Mouse (Mus musculus) erythroblast, adult 5-6 weeks (primary cell): ENCODE data around the gene Zfp384. TPM values are rescaled to one million over a fixed set of nuclear protein-coding genes. Genes with fewer than 3 reads are reported as not detected.

Experiments
- ATAC-seq: replicated peaks from 2 replicates; pipeline ENCODE4 v1.8.0; 2016; ENCODE audit warnings: moderate number of reproducible peaks, mild to moderate bottlenecking, moderate TSS enrichment, inconsistent platforms; ENCODE audit not compliant: poor library complexity, low FRiP score, severe bottlenecking
- total RNA-seq, 2 experiments: library from RNA; stranded (forward) in 1 of 2; stranded (reverse) in 1 of 2; fragments of 150-400 nt in 1 of 2; fragments of 200-764, 138-1000 nt in 1 of 2; gene quantifications; 2 replicates each; pipeline versions ENCODE4 v1.2.3 to v1.2.4; 2015 to 2017; ENCODE audit warnings: low replicate concordance in 2 of 2

Zfp384 gene
- 20.8 and 25.9 TPM in 2 replicates for total RNA-seq (2015; ENCODE audit: low replicate concordance)
- 9.8 and 12.3 TPM in 2 replicates for total RNA-seq (2017; ENCODE audit: low replicate concordance)

DNA sequence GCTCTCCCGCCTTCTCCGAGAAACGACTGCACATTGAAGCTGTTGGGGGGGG is at the start of gene Zfp384:
Zfp384 (plus strand) TSS at position 17 of the 52 bp plus-strand sequence.
- no peak for ATAC-seq

DNA sequence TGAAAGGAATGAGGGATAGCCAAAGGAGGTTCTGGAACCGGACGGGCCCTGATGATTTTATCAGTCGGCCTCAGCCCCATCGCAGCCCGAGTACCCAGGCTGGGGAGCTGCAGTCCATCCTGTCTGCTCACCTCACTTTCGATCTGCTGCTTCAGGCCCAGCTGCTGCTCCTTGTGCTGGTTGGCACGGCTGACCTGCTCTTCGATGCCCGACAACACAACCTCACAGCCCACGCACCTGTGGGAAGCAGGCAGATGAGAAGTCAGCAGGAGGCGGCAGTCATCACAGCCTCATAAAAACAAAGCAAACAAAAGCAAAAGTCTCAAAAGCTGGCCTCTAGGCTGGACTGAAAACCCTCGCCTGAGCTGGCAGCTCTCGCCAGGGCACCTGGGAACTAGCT is 49.0 kb upstream of the Zfp384 start:
- ATAC-seq, result no peak

DNA sequence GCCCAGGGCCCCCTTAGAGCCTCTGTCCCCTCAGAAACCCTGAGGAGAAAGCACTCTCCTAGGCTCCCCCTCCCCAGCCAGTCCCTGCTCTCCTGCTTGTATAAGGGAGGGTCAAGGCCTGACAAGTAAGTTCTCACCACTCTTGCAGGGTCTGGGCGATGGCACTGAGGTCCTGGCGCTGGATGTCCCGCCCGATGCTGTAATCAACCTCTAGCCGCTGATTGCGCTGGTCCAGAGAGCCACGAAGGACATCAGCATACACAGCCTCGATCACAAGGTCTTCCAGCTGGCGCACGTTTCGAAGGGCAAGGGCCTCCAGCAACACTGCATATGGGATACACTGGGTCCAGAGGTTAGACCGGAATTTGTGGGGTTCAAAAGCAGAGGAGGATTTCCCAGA is 47.9 kb upstream of the Zfp384 start:
- no peak for ATAC-seq

DNA sequence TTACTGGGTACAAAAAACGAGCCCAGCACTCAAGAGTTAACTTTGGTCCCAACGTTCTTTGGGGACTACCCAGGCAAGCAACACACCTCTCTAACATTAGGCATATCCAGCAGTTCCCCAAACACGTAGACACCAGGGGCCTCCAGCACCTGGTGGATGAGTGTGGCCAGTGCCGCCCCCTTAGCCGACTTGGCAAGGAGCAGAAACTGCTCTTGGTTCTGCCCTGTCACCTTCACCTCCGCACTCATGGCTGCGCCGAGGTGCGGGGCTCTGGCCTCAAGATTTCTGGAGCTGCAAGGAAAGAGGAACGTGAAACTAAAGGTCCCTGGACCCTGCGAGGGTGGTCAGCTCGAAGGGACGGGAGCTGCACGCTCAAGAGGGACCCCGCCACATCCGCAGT is 44.3 kb upstream of the Zfp384 start:
- ATAC-seq, result no peak

DNA sequence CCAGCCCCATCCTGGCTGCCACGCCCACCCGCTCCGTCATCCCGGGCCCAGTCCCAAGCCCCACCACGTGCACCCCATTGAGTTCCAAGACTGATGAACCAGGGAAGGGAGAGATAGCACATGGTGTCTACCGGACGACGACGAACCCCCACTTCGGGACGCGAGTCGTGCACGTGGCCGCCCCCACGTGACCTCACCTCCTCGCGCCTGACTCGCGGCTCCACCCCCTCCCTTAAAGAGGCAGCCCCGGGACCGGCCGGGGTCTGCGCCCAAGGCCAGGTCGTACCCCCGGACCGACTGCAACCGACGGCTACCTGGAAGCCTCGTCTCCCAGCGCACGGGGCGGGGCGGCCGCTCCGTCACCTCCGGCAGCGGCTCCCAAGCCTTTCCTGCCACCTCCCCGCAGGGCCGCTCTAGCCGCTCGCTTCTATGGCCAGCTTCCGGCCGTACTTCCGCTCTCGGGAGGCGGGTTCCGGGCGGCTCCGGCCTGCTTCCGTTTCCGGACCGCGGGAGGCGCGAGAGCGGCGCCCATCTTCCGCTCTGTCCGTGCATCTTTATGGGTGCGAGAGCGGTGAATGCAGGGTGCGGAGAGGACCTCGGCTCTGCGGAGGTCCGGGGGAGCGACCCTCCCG is 43.7 kb upstream of the Zfp384 start, which contains the start of gene Cops7a:
Cops7a (minus strand) TSS at position 451 of the 632 bp plus-strand sequence.
- peak; percentile 93 for ATAC-seq

DNA sequence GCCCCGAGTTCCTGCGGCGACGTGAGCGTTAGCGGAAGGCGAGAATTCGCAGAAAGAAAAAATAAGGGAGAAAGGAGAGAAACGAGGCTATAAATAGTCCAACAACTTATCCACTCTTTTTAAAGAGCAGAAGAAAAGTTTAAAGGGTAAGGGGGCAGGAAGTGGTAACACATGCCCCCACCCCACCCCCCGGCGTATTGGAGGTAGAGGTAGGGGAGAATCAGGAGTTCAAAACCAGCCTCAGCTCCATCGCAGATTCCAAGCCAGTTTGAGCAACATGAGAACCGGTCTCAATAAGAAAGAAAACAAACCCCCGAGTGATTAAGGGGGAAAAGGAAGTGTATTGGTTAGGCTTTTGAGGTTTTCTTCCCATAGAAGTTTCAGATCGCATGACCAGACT is 43.2 kb upstream of the Zfp384 start:
- ATAC-seq, result 0 out of 2 replicates have a peak, but pooled peaks have one; percentile 19

DNA sequence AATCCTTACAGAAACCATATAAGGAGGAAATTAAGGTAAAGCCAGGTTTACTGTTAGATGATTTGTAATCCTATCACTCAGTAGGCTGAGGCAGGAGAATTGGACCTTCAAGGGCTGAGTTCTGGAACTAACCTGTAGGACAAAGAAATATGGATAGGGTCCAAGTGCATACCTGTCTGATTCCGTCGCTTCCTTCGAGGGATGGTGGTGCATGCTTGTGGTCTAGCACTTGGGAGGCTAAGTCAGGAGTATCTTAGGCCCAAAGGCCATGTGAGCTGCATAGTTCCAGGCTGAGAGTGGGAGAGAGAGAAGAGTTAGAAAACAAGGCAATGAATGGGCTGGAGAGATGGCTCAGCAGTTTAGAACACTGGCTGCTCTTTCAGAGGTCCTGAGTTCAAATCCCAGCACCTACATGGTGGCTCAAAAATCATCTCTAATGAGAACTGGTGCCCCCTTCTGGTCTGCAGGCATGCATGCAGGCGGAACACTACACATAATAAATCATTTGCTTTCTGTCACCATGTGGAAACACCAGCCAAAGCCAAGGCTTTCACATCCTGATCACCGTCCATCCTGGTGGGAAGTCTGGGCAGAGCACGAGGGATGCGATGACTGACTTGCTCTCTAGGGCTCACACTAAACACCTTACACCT is 42.4 kb upstream of the Zfp384 start:
- ATAC-seq, result no peak

DNA sequence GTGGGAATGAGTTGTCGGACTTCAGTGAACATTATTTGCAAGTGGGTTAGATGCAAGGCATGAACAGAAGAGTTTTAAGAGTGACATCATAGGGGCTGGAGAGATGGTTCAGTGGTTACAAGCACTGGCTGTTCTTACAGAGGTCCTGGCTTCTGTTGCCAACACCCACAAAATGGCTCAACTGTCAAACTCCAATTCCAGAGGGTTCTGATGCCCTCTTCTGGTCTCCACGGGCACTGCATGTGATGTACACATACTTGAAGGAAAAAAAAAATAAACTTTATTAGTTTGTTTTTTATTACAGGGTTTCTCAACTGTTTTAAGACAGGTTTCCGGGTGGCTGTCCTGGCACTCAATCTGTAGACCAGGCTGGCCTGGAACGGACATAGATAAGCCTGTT is 41.2 kb upstream of the Zfp384 start:
- no peak for ATAC-seq

DNA sequence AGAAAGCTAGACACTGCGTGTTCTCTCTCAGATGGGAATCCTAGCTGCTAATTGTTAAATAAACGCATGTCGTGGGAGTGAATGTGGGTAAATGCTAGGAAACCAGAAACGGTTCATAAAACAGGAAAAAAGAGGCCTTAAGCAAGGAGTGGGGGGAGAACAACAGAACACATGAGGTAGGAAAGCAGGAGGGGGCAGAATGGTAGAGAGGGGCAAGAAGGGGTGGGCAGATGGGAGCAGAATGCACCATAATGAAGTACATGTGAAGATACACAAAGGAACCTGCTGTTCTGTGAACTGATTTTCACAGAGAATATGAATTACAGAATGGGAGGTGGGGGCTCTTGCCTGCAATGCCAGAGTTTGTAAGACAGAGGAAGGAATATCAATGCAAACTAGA is 16.7 kb upstream of the Zfp384 start:
- no peak for ATAC-seq

DNA sequence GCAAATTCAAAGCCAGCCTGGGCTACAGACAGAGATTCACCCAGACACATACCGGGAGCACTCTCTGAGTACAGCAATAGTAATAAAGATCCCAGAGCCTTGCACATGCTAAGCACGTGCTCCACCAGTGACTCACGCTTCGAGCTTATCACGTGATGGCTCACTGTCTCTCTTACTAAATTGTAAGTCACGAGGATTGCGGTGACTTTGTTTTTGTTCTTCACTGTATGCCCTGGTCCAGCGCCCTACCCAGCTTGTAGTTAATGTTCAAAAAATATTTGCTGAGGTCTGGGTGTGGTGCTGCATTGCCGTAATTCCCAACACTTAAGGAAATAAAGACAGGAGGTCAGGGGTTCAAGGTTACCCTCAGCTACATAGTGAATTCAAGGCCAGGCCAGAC is 15.6 kb upstream of the Zfp384 start:
- ATAC-seq, result no peak

DNA sequence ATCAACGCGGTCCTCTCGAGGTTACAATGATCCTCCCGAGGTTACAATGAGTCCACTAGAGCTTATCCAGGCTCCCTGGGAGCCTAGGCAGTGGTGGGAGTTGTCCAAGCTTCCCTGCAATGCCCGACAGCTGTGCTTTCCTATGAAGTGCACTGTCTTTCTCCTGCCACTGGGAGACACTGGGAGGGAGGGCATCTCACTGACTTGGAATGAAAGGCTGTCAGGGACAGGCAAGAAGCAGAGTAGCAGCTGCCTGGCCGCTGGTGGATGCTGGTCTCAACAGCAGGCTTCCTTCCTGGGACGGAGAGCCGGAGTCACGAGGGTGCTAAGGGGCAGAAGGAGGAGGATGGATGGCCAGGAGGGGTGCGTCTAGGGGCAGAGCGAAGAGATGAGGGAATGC is 15.1 kb upstream of the Zfp384 start:
- ATAC-seq, result no peak

DNA sequence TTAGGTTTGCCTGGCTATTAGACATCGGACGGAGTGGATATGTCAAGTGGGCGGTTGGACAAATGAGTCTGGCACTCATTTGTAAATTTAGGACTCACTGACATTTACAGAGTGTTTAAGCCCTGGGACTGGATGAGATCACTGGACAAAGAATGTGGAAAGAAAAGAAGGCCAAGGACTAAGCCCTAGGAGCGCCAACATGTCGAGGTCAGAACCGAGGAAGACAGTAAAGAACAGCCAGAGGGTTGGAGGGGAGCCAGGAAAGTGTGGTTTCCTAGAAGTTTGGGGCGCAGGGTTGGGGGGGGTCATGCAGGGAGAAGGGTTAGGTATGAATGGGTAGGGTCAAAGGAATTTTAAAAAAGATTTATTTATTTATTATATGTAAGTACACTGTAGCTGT is 13.7 kb upstream of the Zfp384 start:
- ATAC-seq, result no peak

DNA sequence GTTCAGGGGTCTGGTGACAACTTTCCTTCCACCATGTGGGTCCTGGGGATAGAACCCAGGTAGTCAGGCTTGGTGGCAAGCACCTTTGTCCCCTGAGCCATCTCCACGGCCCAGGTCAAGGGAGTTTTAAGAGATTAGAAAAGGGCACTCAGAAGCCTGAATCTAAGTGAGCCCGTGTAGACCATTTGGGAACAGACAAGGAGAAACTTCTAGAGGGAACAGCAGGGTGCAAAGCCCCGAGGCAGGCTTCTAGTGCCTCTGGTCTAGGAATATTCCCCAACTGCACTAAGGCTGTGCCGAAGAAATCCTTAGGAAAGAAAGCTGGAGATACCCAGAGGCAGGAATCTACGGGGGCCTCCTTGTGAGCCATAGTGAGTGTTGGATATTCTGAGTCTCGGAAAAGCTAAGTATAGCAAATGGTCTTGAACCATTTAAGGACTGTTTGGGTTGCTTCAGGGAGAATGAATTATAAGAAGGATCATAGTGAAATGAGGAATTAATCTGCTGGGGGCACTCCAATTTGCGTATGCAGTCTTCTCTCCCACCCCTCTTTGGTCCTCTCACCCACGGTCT is 13.0 kb upstream of the Zfp384 start:
- ATAC-seq, result no peak

DNA sequence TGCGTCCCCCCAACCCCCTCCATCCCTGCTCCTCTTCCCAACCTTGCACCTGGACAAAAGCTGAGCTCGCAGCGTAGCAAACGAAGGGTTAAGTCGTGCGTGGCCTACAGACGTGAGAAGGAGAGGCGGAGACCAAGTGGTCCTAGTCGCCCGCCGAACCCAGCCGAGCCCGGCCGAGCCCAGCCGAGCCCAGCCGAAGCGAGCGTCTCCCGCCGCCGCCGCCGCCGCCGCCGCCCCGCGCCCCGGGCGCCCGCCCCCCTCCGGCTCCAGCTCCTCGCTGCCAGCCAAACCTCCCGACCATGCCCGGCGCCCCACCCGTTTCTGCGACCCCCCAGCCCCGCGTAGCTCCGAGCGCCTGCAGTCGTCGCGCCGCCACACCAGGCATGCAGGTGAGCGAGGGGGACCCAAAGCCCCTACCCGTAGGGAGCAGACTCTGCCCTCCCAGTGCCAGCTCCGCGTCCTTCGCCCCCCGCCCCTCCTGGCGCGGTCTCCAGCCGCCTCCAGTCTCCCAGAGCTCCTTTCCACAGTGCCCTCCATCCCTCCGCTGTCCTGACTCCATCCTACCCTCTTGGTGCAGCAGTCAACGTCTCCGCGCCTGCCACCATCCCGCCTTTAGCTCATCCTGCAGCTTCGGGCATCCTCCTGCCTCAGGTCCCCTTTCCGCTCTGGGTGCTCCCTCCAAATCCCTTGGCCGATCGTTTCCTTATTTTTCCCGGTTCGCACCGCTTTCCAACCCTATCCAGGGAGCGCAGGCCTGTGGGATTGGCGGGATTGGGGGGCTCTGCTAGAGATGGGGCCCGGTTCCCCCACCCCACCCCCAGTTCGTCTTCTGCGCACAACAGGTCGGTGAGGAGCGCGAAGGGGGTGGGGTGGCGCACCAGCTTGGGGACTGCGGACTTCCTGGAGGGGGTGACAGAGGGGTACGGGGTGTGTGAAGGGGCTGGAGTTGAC is 12.1 kb upstream of the Zfp384 start, which contains the start of gene Pianp:
Pianp (plus strand) TSS at position 144 of the 951 bp plus-strand sequence.
- no peak for ATAC-seq

DNA sequence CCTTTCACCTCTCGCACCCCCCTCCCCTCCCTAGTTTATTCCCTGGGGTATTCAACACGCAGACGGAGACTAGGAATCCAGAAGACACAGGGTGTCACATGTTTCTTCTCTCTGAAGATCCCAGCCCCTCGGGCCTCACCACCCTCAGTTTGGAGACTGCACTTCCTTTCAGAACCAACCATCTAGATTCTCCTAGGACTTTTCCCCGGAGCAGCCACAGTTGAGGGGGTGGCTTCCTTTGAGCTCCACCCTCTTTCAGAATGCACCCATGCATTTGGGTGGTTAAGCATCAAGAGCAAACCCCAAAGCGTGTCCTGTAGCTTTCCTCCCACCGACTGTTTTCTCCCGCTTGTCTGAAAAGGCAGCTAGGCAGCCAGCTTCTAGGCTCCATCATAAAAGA is 10.9 kb upstream of the Zfp384 start:
- ATAC-seq, result no peak

DNA sequence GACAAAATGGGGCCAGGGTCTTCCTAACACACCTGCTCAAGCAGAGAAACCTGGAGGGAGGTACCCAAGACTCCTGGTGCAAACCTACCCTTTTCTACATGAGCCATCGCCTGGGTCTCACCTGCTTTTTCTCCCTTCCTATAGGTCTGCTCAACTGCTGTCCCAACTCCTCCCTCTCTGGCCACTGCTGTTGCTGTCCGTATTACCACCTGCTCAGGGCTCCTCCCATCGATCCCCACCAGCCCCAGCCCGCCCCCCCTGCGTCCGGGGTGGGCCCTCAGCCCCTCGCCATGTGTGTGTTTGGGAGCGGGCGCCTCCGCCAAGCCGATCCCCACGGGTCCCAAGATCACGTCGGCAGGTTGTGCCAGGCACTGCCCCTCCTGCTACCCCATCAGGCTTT is 9.9 kb upstream of the Zfp384 start:
- ATAC-seq, result no peak

DNA sequence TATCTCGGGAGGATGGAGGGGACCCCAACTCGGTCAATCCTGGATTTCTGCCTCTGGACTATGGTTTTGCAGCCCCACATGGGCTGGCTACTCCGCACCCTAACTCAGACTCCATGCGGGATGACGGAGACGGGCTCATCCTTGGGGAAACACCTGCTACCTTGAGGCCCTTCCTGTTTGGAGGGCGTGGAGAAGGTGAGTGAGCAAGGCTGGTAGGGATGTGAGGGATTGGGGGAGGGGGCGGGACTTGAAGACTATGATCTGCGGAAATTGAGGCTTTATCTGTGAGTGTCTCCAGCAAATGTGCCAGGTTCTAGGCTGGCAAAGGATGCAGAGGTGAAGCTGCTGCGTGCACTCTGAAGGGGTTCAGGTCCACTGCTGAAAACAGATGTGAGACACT is 9.4 kb upstream of the Zfp384 start:
- no peak for ATAC-seq

DNA sequence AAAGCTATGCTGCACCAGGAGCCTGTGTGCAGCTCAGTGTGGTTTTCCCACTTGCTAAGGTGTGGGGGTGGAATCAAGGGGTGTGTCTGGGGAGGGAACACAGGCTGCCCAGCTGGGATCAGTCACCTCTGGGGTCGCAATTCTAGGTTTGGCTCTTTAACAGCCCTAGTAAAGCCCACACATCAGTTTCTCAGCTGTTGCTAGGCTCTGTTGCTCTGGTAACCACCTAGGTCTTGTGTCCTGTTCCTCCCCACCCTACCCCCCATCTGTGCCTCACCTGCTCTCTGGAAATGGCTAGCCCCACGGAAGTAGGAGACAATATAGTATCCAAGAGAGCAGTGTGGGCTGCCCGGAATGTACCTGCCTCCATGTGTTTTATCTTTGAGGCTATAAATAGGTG is 5.2 kb upstream of the Zfp384 start:
- ATAC-seq, result no peak

DNA sequence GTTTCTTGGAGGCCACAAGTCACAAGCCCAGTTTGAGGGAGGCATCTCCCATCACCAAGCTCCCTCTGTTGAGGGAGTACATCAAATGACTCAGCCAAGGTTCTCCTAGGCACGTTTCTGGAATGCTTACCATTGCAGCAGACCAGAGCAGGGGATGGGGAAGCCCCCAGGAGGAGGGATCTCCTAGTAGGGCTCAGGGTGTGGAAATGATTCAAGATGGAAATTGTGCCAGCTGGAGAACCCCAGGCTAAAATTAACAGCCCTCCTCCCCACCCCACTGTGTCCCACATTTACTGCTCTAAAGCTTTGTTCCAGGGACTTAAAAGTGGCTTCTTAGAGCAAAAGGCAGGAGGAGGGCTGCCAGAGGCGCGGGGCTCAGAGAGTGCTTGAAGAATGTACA is 3.9 kb upstream of the Zfp384 start:
- no peak for ATAC-seq

DNA sequence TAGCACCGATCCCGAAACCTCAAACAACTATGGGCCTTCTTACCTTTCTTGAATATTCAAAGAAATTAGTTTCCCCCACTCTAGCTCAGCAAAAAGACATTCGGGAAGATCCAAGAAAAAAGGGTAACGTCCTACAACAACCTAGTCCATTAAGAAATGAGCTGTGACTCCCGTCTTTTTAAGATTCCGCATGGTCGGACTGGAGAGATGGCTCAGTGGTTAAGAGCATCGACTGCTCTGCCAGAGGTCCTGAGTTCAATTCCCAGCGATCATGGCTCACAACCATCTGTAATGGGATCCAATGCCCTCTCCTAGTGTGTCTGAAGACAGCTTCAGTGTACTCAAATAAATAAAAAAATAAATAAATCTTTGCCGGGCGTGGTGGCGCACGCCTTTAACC is 885 bp upstream of the Zfp384 start:
- no peak for ATAC-seq

DNA sequence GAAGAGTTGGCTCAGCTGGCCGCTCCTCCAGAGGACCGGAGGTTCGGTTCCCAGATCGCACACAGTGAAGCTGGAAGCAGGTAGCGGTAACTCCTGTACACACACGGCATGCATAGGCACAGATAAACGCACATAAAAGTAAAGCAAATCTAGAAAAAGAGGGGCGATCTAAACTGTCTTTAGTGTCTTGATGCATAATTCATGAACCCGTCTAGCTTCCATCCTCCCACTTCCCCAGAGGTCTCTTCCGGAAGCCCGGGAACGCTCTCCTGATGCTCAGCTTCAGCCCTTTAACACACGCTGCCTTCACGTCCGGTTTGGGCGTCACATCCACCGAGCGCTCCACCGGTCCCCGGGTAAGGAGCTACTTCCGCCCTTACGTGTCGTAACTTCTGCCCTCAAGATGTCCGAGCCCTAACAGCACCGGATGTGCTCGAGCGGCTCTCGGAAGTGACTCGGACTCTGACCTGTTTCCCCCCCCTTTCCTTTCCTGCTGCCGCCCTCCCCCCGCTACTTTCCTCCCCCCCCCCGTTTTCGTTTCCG is 288 bp upstream of the Zfp384 start:
- peak; percentile 97 for ATAC-seq
